Mouse (Mus musculus): Measurements from ENCODE around the gene Arvcf.

The Arvcf gene

DNA sequence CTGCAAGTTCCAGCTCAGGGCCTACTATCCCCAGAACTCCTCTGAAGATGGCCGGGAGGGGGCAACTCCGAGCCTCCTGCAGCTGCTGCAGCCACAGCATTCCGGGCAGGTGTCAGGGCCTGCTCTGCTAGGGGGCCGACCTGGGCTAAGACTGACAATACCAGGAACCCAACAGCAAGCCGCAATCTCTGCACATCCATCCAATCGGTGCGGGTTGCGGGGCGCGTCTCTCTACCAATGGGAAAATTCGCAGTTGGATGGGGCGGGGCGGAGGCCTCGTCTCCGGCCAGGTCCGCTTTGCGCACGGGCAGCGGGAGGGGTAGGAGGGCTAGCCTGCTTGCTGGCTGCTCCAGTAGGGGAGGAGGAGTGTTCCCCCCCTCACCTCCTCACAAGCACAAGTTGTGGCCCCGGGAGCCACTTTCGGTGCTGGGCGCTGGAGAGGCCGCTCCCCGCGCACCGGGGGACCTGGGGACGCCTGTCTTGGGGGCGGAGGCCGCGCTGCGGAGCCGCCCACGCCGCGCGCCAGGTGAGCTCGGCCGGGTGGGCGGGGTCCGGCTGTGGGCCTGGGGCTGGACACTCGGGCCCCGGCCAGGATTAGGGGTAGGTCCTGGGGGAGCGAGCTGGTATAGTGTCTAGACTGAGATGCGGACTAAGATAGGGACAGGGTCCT lies at the start of gene Arvcf, which contains the start of gene Tango2:
TSS of gene Arvcf (plus strand) at position 252 of the 670 bp plus-strand sequence.
TSS of gene Tango2 (minus strand) at position 173 of the 670 bp plus-strand sequence.
- DNase-seq (ENCODE audit: low spot score in 2 of 2), result peak; percentile 88 to 89

- DNase-seq (ENCODE audit: low spot score in 2 of 2), result no peak
These were observed 39.8 kb upstream of the Arvcf start for GRCm38 (mm10) chr16:18308159-18308558.

DNA sequence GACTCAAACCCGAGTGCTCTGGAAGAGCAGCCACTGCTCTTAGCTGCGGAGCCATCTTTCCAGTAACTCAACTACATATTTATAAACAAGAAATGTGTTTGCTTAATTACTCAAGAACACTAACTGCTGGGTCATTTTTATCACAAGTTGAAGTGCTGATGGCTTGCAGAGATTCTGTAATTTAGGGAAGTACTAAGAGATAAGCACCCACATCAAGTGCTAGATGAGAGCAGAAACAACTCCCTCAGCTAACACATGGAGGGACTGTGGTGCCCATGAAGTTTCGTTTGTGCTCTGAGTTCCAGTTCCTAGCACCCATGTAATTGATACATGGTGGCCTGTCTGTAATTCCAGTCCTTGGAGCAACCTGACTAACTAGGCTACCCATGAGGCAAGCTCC lies 29.0 kb upstream of the Arvcf start:
- DNase-seq (ENCODE audit: low spot score in 2 of 2), result no peak

DNA sequence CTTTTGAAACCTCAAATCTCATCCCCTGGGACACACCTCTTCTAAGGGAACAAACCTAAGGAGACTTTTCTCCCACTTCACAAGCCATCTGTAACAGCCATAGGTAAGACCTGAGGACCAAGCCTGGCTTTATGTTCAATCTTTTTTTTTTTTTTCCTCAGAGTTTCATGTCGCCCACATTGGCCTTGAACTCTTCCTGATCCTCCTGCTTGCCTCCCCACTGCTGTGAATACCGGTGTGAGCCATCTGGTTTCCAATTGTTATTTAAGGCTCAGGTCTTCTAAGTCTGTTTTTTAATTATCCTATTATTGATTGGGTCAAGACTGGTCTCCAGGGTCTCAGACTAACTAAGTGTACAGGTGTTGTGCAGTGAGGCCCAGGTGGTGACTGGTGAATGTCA lies 26.5 kb upstream of the Arvcf start:
- no peak for DNase-seq (ENCODE audit: low spot score in 2 of 2)

GRCm38 (mm10) chr16:18323460-18323859 lies 24.5 kb upstream of the Arvcf start:
- DNase-seq (ENCODE audit: low spot score in 2 of 2), result no peak

GRCm38 (mm10) chr16:18324031-18324430 lies 24.0 kb upstream of the Arvcf start:
- no peak for DNase-seq (ENCODE audit: low spot score in 2 of 2)

- no peak for DNase-seq (ENCODE audit: low spot score in 2 of 2)
These were observed 22.2 kb upstream of the Arvcf start for GRCm38 (mm10) chr16:18325741-18326140.

DNA sequence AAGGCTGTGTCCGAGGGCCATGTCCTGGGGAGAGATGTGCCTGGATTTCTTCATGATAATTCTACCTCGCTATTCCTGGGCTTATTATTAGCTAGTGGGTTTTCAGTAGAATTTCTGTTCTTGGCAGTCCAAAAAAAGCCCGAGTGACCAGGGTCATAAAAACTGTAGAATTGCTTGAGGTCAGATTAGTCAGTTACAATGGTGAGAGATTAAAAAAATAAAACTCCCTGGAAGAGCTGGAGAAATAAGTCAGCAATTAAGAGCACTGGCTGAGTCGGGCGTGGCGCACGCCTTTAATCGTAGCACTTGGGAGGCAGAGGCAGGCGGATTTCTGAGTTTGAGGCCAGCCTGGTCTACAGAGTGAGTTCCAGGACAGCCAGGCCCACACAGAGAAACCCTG lies 20.0 kb upstream of the Arvcf start:
- no peak for DNase-seq (ENCODE audit: low spot score in 2 of 2)

- DNase-seq (ENCODE audit: low spot score in 2 of 2), result no peak
These were observed 19.5 kb upstream of the Arvcf start for GRCm38 (mm10) chr16:18328524-18328923.

DNA sequence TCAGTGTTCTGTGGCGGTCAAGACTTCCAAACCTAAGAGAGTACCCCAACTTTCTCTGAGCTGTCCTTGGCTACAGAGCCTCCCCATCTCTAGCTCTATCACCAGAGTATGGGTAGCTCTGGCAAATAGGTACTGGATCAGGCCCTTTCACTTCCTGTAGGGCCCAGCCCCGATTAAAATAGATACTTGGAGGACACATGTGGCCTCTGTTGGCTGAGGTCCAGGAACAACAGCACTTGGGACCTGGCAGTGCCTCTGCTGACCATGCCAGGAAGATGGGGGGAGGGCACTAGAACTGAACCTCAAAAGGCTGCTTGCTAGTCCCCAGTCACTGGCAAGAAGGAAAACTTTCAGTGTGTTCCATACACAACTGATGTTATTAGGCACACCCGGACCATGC lies 14.0 kb upstream of the Arvcf start:
- no peak for DNase-seq (ENCODE audit: low spot score in 2 of 2)

- no peak for DNase-seq (ENCODE audit: low spot score in 2 of 2)
These were observed 12.0 kb upstream of the Arvcf start for GRCm38 (mm10) chr16:18335981-18336380.

DNA sequence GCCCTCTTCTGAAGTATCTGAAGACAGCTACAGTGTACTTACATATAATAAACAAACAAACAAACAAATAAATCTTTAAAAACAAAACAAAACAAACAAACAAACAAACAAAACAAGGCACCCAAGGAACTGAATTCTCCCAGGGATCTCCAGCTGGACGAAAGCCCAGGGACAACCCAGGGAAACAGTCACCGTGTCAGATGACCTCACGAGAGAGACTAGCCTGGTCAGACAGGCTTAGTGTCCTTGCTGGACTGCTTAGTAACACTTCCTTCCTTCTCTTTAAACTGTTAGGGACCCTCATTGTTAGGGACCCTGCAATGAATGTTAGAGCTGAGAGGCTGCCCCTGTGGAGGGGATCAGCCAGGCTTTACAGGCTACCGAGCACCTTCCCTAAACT lies 10.7 kb upstream of the Arvcf start:
- DNase-seq (ENCODE audit: low spot score in 2 of 2), result no peak

DNA sequence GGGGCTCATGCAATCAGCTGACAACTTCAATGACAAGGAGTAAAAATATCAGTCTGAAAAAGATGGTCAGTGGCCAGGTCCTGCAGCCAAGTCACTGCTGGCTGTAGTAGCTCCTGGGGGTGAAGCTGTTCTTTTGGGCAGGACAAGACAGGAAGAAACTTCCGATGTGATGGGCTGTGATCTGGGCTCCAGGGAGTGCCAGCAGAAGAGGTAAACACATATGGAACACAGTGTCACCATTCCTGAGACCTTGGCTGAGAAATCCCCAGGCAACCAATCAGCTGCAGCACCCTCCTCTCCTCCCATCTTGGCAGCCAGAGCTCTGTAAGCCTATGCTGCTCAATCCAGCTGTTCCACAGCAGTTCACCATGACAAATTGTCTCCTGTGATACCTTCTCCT lies 8.1 kb upstream of the Arvcf start:
- no peak for DNase-seq (ENCODE audit: low spot score in 2 of 2)

DNA sequence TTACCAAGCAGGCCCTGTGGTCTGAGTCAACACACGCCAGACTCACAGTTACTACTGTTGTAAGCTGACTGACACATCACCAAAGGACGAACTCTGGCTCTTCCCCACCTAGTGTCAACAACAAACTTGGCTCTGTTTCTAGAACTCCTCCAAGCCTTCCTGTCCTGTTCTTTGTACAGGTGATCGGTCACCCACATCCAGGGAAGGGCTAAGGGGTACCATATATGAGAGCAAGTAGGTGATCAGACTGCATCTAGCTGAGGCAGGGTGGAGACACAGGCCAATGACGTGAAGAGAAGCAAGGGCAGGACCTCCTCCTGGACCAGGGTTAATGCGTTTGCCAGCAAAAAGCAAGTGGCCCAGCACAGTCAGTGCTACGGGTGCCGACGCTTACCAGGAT lies 6.4 kb upstream of the Arvcf start:
- DNase-seq (ENCODE audit: low spot score in 2 of 2), result no peak

- DNase-seq (ENCODE audit: low spot score in 2 of 2), result no peak
These were observed 5.9 kb upstream of the Arvcf start for GRCm38 (mm10) chr16:18342076-18342475.

GRCm38 (mm10) chr16:18342650-18343570 lies 5.1 kb upstream of the Arvcf start:
- no peak for DNase-seq (ENCODE audit: low spot score in 2 of 2)

DNA sequence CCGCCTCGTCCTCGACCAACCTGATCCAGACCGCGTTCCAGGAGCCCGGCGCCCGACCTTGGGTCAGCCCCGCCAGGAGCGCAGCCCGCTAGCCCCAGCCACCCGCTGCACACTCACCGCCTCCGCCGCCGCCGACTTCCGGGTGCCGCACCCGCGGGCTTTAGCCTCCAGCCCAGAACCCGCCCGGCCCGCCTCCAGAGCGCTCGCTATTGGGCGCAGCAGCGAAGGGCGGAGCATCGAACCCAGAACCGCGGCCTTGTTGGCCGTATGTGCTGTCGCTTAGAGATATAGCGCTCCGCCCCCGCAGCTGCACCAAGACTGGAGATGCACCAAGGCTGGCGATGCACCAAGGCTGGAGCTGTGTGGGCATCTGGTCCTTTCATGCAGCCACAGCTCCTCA lies 4.2 kb upstream of the Arvcf start:
- peak; percentile 95 to 96 for DNase-seq (ENCODE audit: low spot score in 2 of 2)

DNA sequence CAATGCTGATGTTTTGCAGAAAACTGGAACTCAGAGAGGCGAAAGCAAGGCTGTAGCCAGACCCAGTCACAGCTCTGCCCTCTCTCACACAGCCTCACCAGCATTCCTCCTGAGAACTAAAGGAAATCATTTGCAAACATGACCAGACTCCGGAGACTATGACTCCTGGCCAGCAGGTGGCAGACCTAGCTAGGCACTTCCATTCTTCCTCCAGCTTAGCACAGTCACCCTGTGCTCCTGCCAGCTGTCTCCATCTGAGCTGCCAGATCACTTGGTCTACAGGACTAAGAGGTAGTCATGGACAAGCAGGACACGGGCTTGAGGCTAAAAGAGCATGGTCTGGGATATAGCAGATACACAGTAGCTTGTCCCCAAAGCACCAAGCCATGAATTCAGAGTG lies 2.7 kb upstream of the Arvcf start:
- DNase-seq (ENCODE audit: low spot score in 2 of 2), result peak; percentile 75 to 84

DNA sequence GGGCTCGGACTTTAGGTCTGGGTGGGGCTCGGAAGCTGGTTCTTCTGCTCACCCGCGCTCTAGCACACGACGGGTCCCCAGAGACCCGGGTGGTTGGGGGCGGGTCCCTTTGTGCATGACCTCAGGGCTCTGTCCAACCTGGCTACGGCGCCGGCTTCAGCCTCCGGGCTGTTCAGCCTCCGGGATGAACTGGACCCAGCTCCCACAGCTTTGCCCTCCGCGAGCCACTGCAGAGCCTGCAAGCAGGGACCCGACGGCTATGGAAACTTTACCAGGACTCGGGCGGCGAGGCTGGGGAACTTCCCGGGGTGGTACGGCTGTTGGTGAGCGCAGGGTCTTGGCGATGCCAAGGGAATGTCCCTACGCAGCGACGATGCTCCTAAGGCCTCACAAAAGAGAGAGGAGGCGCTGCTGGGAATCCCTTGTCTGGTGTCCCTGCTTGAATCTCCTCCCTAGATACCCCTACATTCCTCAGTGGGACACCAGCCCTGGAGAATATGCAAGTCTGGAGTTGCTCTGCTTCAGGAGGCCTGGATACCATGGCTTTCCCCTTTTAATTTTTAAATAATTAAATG lies 706 bp downstream of the Arvcf start:
- no peak for DNase-seq (ENCODE audit: low spot score in 2 of 2)

GRCm38 (mm10) chr16:18349761-18350325 lies 1.9 kb downstream of the Arvcf start:
- DNase-seq (ENCODE audit: low spot score in 2 of 2), result no peak

GRCm38 (mm10) chr16:18351313-18352055 lies 3.5 kb downstream of the Arvcf start:
- DNase-seq (ENCODE audit: low spot score in 2 of 2), result no peak

GRCm38 (mm10) chr16:18353106-18353505 lies 5.1 kb downstream of the Arvcf start:
- no peak for DNase-seq (ENCODE audit: low spot score in 2 of 2)
